Mouse (Mus musculus) neural tube, embryonic 11.5 days (tissue): Measurements from ENCODE around the gene Fgf4. TPM values are rescaled to one million over a fixed set of nuclear protein-coding genes. Genes with fewer than 3 reads are reported as not detected.
"Not testable (repeated sequence)": the region's sequence is repeated elsewhere in the genome, so short reads cannot be mapped to it uniquely, and the experiment has no call there.

ENCODE experiments used
- ATAC-seq: fragments of 200-750 bp; cut with Nextera tagmentation; 2 replicates; pipeline ENCODE4 v1.8.0; 2017; ENCODE audit warnings: moderate number of reproducible peaks, mild to moderate bottlenecking, moderate TSS enrichment, moderate library complexity; ENCODE audit not compliant: insufficient read depth, low FRiP score, low TSS enrichment
- DNase-seq: peaks from one replicate; pipeline ENCODE4 v3.0.0-alpha.2; 2015; ENCODE audit warnings: low spot score
- H3K27ac ChIP-seq: fragments of 300-500 bp; sonication (generic); 2 replicates; pipeline ENCODE4 v1.5.1; 2014; ENCODE audit warnings: low read depth, mild to moderate bottlenecking, low read length
- H3K27me3 ChIP-seq: fragments of 300-500 bp; sonication (generic); 2 replicates; pipeline ENCODE4 v1.6.1; 2014; ENCODE audit warnings: mild to moderate bottlenecking, low read length, mixed read lengths; ENCODE audit not compliant: control insufficient read depth, insufficient read depth
- H3K36me3 ChIP-seq: fragments of 300-500 bp; sonication (generic); 2 replicates; pipeline ENCODE4 v1.6.1; 2014; ENCODE audit warnings: mild to moderate bottlenecking, low read length, moderate library complexity, mixed read lengths; ENCODE audit not compliant: control insufficient read depth, insufficient read depth
- H3K4me1 ChIP-seq: fragments of 300-500 bp; sonication (generic); 2 replicates; pipeline ENCODE4 v1.6.1; 2014; ENCODE audit warnings: low read length, mixed read lengths; ENCODE audit not compliant: control insufficient read depth, insufficient read depth
- H3K4me2 ChIP-seq: fragments of 300-500 bp; sonication (generic); 2 replicates; pipeline ENCODE4 v1.6.1; 2014; ENCODE audit warnings: low read depth, mild to moderate bottlenecking, moderate library complexity
- H3K4me3 ChIP-seq: fragments of 300-500 bp; sonication (generic); 2 replicates; pipeline ENCODE4 v1.5.1; 2014; ENCODE audit warnings: low read depth, low read length
- H3K9ac ChIP-seq: fragments of 300-500 bp; sonication (generic); 2 replicates; pipeline ENCODE4 v1.6.1; 2014; ENCODE audit warnings: mild to moderate bottlenecking, low read length
- H3K9me3 ChIP-seq: fragments of 300-500 bp; sonication (generic); 2 replicates; pipeline ENCODE4 v1.6.1; 2016; ENCODE audit warnings: low read length; ENCODE audit not compliant: control insufficient read depth
- WGBS: fragments of 180-500 bp; shearing (Covaris S2); extraction: QIAGEN DNeasy Blood & Tissue Kit; methylation state at CpG from one replicate; pipeline ENCODE4 v1.1.7; 2014; 5-methylcytosine and 5-hydroxymethylcytosine counted together
- polyA plus RNA-seq: library from polyadenylated mRNA; unstranded; fragments of >200 nt; fragmentation: Nextera tagmentation; extraction: Ambion mirVana; gene quantifications from 2 replicates; pipeline ENCODE4 v1.2.1, GENCODE M21; 2014

Fgf4 gene
- polyA plus RNA-seq, 1 experiment from 2014 or later: 0.74 TPM

GRCm38 (mm10) chr7:144894706-144895105, 47.5 kb downstream of the Fgf4 start:
- ATAC-seq: no peak
- Histone ChIP-seq H3K27ac (no peak overlapping the region), H3K4me3 (no peak overlapping the region), H3K4me1 (peaks cover 8% of the 10 kb centered on the region), H3K9ac (no peak overlapping the region), H3K36me3 (no peaks in the 10 kb centered on the region), H3K4me2 (peak overlapping the region; percentile 79), H3K9me3 (no peaks in the 10 kb centered on the region), H3K27me3 (peaks cover 42% of the 10 kb centered on the region)
- peak; percentile 29 for DNase-seq
- 4% methylated on average over 4 of the region's 4 CpGs for WGBS

GRCm38 (mm10) chr7:144895305-144896111, 48.3 kb downstream of the Fgf4 start:
- Histone ChIP-seq H3K27me3 (peaks cover 42% of the 10 kb centered on the region), H3K4me1 (peaks cover 8% of the 10 kb centered on the region), H3K27ac (peak overlapping the region; percentile 28), H3K9ac (peak overlapping the region; percentile 59), H3K4me2 (peak overlapping the region; percentile 79), H3K36me3 (no peaks in the 10 kb centered on the region), H3K4me3 (peak overlapping the region; percentile 41), H3K9me3 (no peaks in the 10 kb centered on the region)
- WGBS: under 1% methylated on average over 37 of the region's 37 CpGs
- peak; percentile 86 for DNase-seq
- peak; percentile 76 for ATAC-seq

GRCm38 (mm10) chr7:144896294-144897218, 49.4 kb downstream of the Fgf4 start, which contains the start of gene Fgf15:
Fgf15 (plus strand) TSS chr7:144896531.
- Histone ChIP-seq H3K27me3 (peaks cover 42% of the 10 kb centered on the region), H3K9ac (peak within 1 kb of the TSS; percentile 59), H3K27ac (peak within 1 kb of the TSS; percentile 28), H3K9me3 (no peaks in the 10 kb centered on the region), H3K4me3 (peak within 1 kb of the TSS; percentile 41), H3K4me2 (peak within 1 kb of the TSS; percentile 79), H3K36me3 (no peaks in the 10 kb centered on the region), H3K4me1 (peaks cover 8% of the 10 kb centered on the region)
- under 1% methylated on average over 64 of the region's 65 CpGs for WGBS
- ATAC-seq (peak; percentile 46), DNase-seq (peak; percentile 53)

- Histone ChIP-seq H3K4me3 (peak overlapping the region; percentile 41), H3K36me3 (no peaks in the 10 kb centered on the region), H3K27ac (no peak overlapping the region), H3K4me1 (peaks cover 8% of the 10 kb centered on the region), H3K9me3 (no peaks in the 10 kb centered on the region), H3K4me2 (peak overlapping the region; percentile 79), H3K27me3 (peaks cover 42% of the 10 kb centered on the region), H3K9ac (no peak overlapping the region)
- DNase-seq (no peak), ATAC-seq (no peak)
- 28% methylated on average over 6 of the region's 6 CpGs for WGBS
Measured at GRCm38 (mm10) chr7:144898506-144898905, 51.3 kb downstream of the Fgf4 start.

GRCm38 (mm10) chr7:144905514-144905913, 58.3 kb downstream of the Fgf4 start:
- 93% methylated on average over 3 of the region's 3 CpGs for WGBS
- H3K4me1 ChIP-seq, H3K4me2 ChIP-seq, H3K27ac ChIP-seq, H3K27me3 ChIP-seq, H3K4me3 ChIP-seq, ATAC-seq, H3K36me3 ChIP-seq, DNase-seq, H3K9me3 ChIP-seq, H3K9ac ChIP-seq: not testable (repeated sequence)

GRCm38 (mm10) chr7:144906708-144907397, 59.7 kb downstream of the Fgf4 start:
- WGBS: 11% methylated on average over 28 of the region's 28 CpGs
- DNase-seq: peak; percentile 83
- H3K9ac ChIP-seq: peak overlapping the region; percentile 20; the same call in 1 of the 2 replicates
- no peaks in the 10 kb centered on the region for H3K9me3 ChIP-seq
- no peak overlapping the region for H3K4me3 ChIP-seq
- H3K27ac ChIP-seq: no peak overlapping the region
- no peaks in the 10 kb centered on the region for H3K36me3 ChIP-seq
- peak; percentile 35; the same call in 1 of the 2 replicates for ATAC-seq
- H3K4me1 ChIP-seq: no peaks in the 10 kb centered on the region
- H3K4me2 ChIP-seq: peak overlapping the region; percentile 34
- H3K27me3 ChIP-seq: no peaks in the 10 kb centered on the region

GRCm38 (mm10) chr7:144907793-144908192, 60.6 kb downstream of the Fgf4 start:
- H3K9me3 ChIP-seq: no peaks in the 10 kb centered on the region
- no peak overlapping the region for H3K27ac ChIP-seq
- H3K36me3 ChIP-seq: no peaks in the 10 kb centered on the region
- ATAC-seq (no peak), DNase-seq (no peak)
- no peak overlapping the region for H3K4me2 ChIP-seq
- no peaks in the 10 kb centered on the region for H3K27me3 ChIP-seq
- no peaks in the 10 kb centered on the region for H3K4me1 ChIP-seq
- no peak overlapping the region for H3K9ac ChIP-seq
- 13% methylated on average over 8 of the region's 8 CpGs for WGBS
- H3K4me3 ChIP-seq: no peak overlapping the region

GRCm38 (mm10) chr7:144908705-144909104, 61.5 kb downstream of the Fgf4 start:
- DNase-seq: no peak
- H3K4me1 ChIP-seq: no peaks in the 10 kb centered on the region
- 36% methylated on average over 7 of the region's 7 CpGs for WGBS
- H3K27ac ChIP-seq: no peak overlapping the region
- no peaks in the 10 kb centered on the region for H3K36me3 ChIP-seq
- no peaks in the 10 kb centered on the region for H3K27me3 ChIP-seq
- ATAC-seq: no peak
- H3K9ac ChIP-seq: no peak overlapping the region
- H3K4me2 ChIP-seq: no peak overlapping the region
- H3K4me3 ChIP-seq: no peak overlapping the region
- H3K9me3 ChIP-seq: no peaks in the 10 kb centered on the region
